Mouse (Mus musculus) left cerebral cortex, adult 2 months (tissue): Measurements from ENCODE around the gene Slc4a4. TPM values are rescaled to one million over a fixed set of nuclear protein-coding genes. Genes with fewer than 3 reads are reported as not detected.

Experiments used
- DNase-seq, 2 experiments: peaks; one replicate each; pipeline ENCODE4 v3.0.0; 2021 to 2022; ENCODE audit warnings: low spot score in 2 of 2, mixed read lengths in 1 of 2; ENCODE audit errors: extremely low spot score in 1 of 2
- H3K27ac ChIP-seq: fragments of 200-600 bp; 2 replicates; pipeline ENCODE4 v1.8.1; 2022
- H3K4me3 ChIP-seq: fragments of 200-600 bp; 2 replicates; pipeline ENCODE4 v1.8.1; 2022
- CTCF ChIP-seq: fragments of 200-600 bp; IDR thresholded peaks from 2 replicates; pipeline ENCODE4 v1.8.1; 2022; ENCODE audit warnings: antibody characterized with exemption, mild to moderate bottlenecking, moderate library complexity
- intact Hi-C: fragments of 180-260 bp; cut with DNase I; formaldehyde crosslinking; loops from one replicate; pipeline ENCODE4 v1.15.1; 2025
- total RNA-seq, 2 experiments: library from RNA; stranded (reverse); gene quantifications; 2 replicates each; pipeline ENCODE4 v1.2.3; 2021

Slc4a4 gene
- total RNA-seq, 2 experiments from 2014 or later, result 104 to 119 TPM

DNA sequence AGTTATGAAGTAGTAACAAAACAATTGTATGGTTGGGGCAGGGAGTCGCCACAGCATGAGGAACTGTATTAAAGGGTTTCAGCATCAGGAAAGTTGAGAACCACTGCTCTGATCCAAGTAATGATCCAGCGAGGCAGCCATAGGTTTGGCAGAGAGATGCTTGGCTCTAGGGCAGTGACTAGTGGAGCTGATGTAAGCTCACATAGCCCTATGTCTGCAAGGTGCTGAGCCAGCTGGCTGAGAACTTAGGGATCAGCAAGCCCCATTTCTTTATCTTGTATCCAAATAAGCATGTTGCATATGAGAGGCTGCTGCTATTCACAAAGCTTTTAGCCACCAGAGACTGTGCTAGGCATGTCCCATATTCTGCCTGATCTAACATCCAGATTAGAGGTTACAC is 259.7 kb downstream of the Slc4a4 start:
- intact Hi-C loops, result no loop called here
- H3K27ac ChIP-seq, result no peak overlapping the region
- no peak for TF ChIP-seq CTCF
- no peak for DNase-seq
- H3K4me3 ChIP-seq, result no peak overlapping the region

DNA sequence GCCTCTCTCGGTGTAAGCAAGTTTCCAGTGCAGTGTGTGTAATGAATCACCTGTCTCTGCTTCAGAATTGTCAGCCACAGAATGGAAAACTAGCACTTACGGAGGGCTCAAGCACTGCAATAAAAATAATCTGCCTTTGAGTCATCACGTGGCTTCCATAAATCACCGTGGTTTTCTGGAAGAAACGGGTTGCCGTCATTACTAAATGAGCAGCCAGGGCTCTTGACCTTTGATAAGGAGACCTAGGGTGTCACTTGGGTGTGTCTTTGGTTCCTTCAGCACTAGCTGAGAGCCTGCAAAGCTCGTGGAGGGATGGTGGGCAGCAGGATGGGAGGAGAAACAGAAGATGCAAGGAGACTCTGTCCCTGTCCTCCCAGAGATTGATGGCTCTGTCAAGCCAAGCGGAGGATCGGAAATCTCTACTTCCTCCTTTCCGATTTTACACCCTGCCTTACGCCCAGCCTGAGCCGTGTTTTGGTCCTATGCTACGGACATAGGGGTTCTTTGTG is 260.7 kb downstream of the Slc4a4 start:
- Histone ChIP-seq H3K4me3 (no peak overlapping the region), H3K27ac (no peak overlapping the region)
- TF ChIP-seq CTCF, result no peak
- intact Hi-C loops, result no loop called here
- no peak for DNase-seq

DNA sequence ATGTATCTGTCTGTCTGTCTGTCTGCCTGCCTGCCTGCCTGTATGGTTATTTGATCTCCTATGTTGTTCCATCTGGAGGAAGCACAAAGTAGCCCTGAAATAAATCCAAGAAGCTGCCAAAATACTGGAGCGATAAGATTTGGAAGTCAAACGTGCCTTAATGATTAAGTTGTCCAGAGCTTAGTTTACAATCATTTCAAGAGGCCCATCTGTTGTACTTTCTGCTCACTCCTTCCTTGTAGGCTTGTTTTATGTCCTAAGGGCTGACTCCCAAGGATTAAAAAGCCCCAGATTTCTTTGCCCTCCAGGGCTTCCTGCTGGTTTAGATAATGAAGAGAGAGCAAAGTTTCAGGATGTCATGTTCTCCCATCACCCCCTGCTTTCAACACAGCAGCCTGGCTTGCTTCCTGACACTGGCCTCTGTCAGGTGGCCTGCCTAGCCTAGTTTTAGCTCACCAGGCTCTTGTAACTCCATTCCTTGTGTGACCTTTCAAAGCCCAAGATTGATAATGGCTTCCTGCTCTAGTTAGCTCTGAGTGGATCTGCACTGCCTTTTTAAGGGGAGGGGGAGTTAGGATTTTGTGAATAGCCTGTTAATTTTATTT is 262.9 kb downstream of the Slc4a4 start:
- DNase-seq, result no peak
- Histone ChIP-seq H3K4me3 (no peak overlapping the region), H3K27ac (no peak overlapping the region)
- TF ChIP-seq CTCF, result no peak
- intact Hi-C loops, result no loop called here

DNA sequence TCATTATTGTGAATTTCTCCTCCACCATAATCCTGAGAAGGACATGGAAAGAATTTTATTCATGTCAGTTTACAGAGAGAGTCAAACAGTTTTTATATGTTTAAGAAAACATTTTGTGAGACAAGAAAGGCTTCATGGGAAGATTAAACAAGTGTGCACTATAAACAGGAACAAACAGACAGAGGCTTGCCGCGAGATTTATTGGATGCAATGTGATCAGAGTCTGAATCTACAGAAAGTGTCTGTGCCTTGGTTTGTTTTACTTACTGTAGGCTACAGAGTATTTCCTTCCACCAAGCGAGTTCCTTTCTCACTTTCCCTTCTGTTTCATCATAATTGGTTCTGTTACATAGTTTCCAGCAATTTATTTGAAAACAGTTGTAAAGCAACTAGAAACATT is 264.5 kb downstream of the Slc4a4 start:
- intact Hi-C loops, result no loop called here
- no peak for TF ChIP-seq CTCF
- Histone ChIP-seq H3K4me3 (no peak overlapping the region), H3K27ac (no peak overlapping the region)
- no peak for DNase-seq

DNA sequence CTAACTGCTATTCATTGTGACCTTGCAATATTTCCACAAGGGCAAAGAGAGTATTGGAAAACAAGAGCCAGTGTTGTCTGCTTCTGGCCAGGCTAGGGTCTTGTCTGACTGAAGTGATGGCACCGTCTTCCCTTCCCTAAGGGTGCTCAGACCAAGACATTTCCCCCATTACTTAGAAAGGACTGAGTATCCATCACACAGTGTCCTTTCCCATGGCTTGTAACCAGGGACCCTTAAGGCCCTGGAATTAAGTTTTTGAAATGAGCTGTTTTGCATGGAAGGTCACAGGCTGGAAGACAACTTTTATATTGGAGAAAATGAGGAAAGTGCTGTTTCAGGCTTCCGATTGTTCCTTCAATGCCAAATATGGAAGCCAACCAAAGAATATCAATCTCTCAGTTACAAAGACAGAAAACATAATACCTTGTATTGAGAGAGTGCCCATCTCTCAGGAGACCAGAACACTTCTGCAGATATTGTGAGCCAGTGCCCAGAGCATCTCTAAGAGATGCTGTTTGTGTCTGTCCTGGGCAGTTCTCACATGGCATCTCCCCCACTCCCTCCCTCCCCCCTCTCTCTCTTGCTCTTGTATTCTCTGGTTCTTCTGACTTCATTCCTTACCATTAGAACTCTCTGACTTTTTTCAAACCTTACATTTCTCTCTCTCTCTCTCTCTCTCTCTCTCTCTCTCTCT is 284.6 kb downstream of the Slc4a4 start:
- H3K27ac ChIP-seq, result no peak overlapping the region
- H3K4me3 ChIP-seq, result no peak overlapping the region
- no peak for TF ChIP-seq CTCF
- DNase-seq, result no peak
- intact Hi-C loops, result no loop called here

DNA sequence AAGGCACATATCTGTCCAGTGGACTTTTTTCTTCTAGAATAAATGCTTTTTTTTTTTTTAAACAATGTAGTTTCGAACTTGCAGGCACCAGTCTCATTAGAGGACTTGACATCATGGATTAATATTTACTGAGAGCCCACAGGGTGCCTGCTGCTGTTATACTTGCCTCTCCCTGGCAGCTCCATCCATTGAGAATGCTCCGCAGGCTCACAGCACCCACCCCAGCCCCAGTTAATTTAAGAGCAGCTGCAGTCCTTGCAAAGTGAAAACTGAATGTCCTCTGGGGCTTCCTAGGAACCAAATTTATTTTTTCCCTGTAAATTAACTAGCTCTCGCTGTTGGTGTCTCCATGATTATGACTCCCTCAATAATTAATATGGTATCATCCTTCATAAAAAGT is 303.4 kb downstream of the Slc4a4 start:
- TF ChIP-seq CTCF, result no peak
- intact Hi-C loops, result no loop called here
- Histone ChIP-seq H3K27ac (no peak overlapping the region), H3K4me3 (no peak overlapping the region)
- no peak for DNase-seq

DNA sequence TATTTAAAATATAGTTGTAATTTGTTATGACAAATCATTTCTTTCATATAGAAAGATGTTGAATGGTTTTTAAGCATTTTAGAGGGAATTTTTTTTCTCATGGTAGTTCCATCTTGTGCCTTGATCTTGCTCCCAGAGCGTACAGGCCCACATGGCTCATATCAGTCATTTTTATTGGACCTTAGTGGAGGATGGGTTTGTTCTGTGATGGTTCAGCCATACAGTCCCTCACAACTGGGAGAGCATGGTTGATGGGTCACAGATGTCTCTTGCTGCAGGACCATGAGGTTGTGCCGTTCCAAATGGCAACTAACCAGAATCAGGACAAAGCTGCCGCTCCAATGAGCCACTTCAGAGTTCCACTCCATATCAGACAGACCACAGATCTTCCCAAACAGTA is 308.0 kb downstream of the Slc4a4 start:
- no peak for TF ChIP-seq CTCF
- DNase-seq, result no peak
- Histone ChIP-seq H3K4me3 (no peak overlapping the region), H3K27ac (no peak overlapping the region)
- intact Hi-C loops, result no loop called here

DNA sequence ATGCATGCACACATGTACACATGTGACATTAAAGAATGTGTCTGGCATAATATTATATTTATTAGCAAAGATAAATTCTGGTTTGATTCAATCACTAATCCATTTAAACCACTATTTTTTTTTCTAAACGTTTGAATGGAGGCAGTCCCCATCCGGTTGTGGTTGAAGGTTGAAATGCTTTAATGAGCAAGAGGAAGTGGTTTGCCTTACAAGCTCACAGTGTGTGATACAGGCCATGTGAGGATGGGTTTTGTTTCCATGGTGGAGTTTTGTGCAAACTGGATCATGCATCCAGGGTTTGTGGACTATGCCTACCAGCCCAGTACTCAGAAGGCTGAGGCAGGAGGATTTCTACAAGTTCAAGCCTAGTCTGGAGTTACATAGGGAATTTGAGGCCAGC is 311.9 kb downstream of the Slc4a4 start:
- no peak overlapping the region for H3K27ac ChIP-seq
- DNase-seq, result no peak
- intact Hi-C loops, result no loop called here
- H3K4me3 ChIP-seq, result no peak overlapping the region
- no peak for TF ChIP-seq CTCF

DNA sequence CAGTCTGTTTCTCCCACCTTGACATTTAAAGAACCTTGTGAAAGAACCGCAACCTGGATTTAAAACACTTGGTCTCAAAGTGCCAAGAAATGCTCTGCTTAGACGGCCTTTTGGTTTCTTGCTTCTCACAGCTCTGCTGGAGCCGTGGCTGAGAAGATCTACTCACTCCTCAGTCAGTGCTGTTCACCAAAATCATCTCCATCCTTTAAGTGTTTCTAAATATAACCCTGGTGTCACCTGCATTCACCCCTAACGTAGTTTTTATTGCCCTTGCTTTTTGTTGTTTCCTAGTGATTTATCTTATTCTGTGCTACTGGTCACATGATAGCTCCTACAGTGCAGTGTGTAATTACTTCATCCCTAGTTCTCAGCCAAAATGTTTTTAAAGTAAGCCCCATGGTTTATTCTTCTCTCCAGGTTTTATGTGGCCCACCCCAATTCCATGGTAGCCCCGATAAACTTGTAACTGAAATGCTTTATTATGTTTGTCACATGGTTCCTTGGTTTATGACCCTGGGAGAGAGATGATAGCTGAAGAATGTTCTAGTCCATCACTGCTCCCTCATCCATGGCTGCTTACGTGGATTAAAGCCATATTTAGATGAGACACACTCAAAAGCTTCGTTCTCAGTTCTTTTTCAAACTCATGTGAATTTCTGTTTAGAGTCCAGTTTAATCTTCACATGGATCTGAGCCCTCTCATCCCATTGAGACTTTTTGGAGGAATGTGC is 323.5 kb downstream of the Slc4a4 start:
- no peak for DNase-seq

DNA sequence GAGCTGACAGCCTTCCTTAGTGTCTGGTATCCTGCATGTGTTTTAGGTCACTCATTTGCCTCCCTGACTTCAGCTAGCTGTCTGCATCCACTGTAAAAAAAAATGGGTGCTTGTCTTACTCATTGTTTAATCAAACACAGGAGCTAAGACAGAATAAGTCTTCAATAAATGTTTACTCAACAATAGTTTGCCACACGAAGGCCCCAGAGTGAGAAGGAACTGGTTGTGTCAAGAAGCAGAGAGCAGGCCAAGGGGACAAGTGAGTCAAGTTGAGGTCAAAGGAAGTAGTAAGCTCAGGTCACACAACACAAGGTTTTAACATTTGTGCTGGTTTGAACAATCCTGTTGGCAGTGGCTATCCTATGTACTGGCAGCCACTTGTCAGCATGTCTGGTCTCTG is 324.4 kb downstream of the Slc4a4 start:
- intact Hi-C loops, result no loop called here
- Histone ChIP-seq H3K4me3 (no peak overlapping the region), H3K27ac (no peak overlapping the region)
- no peak for TF ChIP-seq CTCF
- DNase-seq, result no peak

More for the DNA sequence above, 323.5 kb downstream of the Slc4a4 start:
- Histone ChIP-seq H3K27ac (no peak overlapping the region), H3K4me3 (no peak overlapping the region)
- no peak for TF ChIP-seq CTCF
- intact Hi-C loops, result no loop called here

DNA sequence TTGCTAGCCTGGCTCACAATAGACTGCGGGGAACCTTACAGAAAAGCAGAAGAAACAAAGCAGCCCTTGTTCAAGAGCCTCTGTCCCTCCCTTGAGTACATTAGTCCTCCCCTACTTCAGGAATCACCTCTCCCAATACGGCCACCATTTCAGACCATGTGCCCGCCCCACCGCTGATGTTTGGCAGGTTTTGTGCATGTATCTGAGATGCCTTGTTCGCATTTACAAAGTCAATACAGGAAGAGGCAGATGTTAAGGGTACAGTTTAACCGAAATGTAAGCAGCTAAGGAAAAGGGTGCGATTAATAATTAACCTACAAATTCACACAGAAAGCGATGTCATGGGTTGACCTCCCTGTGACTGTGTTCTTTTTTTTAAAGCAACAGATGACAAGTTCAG is 331.6 kb downstream of the Slc4a4 start:
- Histone ChIP-seq H3K4me3 (no peak overlapping the region), H3K27ac (no peak overlapping the region)
- intact Hi-C loops, result no loop called here
- DNase-seq, result no peak
- TF ChIP-seq CTCF, result no peak

DNA sequence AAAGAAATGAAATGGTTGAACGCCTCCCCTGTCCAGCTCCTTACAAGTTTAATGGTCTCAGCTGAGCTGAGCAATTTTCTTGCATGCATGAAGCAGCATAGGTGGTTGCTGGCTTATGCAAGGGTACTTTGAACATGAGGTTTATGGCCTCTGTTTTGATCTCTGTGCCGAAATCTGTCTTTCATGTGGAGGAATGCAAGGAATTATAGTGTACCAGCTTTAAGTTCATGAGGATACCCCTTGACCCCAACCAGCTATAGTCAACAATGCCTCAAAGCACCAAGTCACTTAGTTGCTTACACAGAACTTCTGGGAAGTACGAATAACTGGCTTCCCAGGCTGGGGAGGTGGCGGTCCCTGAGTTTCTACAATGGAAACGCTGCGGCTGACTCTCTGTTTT is 332.1 kb downstream of the Slc4a4 start:
- no peak for DNase-seq
- H3K4me3 ChIP-seq, result no peak overlapping the region
- no peak overlapping the region for H3K27ac ChIP-seq
- TF ChIP-seq CTCF, result no peak
- intact Hi-C loops, result no loop called here

DNA sequence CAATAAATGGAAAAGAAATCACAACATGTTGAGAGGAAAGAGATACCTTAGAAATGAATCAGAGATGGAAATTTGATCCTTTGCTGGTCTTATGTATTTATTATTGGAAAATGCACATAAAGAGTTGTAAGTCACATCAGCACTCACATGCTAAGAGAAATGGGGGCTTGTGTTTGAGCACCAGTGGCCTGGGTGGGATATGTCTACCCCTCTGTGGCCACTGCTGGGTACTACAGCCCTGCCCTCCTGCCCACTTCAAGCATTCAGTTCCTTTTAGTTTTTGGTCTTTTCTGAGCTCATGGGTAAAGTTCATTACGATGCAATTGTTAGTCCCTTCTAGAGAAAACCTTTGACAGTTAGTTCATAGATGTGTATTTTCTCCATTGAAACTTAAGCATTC is 335.0 kb downstream of the Slc4a4 start:
- no peak overlapping the region for H3K4me3 ChIP-seq
- DNase-seq, result no peak
- intact Hi-C loops, result loop anchor here (1.0 to 5.0 kb wide), 3 partner anchors 293 to 424 kb away; partner anchors contain the start of gene Slc4a4
- no peak overlapping the region for H3K27ac ChIP-seq
- TF ChIP-seq CTCF, result peak; percentile 67
